ENCODE assay signal across 25 mouse cellular contexts in genomic region chr19:45276196-45276595, GRCm38 (mm10). TPM values are rescaled to one million over a fixed set of nuclear protein-coding genes. Genes with fewer than 3 reads are reported as not detected.
DNase-seq lines count a peak whose midpoint lies in the region; ATAC-seq and TF ChIP-seq lines count a peak whose summit lies in the region.
"Had no signal": no experiment of that assay in that cellular context is flagged by ENCODE, and none has a peak within 500 bp of the region (broad histone marks: within the 10 kb centered on the region; RNA-seq: fewer than 3 reads in every experiment).

No protein-coding gene starts in this region.

- DNase-seq in embryonic facial prominence, embryonic 14.5 days (ENCODE audit: low spot score) = peak; percentile 62
- DNase-seq in embryonic facial prominence, embryonic 10.5 days (ENCODE audit: low spot score) = no peak
- peak; percentile 37 for DNase-seq in kidney, postnatal 10 days
- DNase-seq in kidney, postnatal 25 days = no peak
- DNase-seq in testis, postnatal 10 days (ENCODE audit: low spot score) = peak; percentile 60
- no peak for DNase-seq in testis, postnatal 14 days (ENCODE audit: low spot score)
- no peak for DNase-seq in limb, embryonic 14.5 days (ENCODE audit: low spot score)
- DNase-seq in left cerebral cortex, postnatal 36 days (ENCODE audit: low spot score in 2 of 2) = no peak
- DNase-seq: adrenal gland, adult 8-10 months; cerebellum, adult 11 months; cerebellum, adult 8-10 months; gastrocnemius, postnatal 14 days; heart, postnatal 36 days had no signal

- intact Hi-C loops in left cerebral cortex, postnatal 36 days (cut with DNase I) = no loop called here

- H3K27me3 ChIP-seq in embryonic facial prominence, embryonic 14.5 days (replicated peaks; ENCODE audit: control insufficient read depth, insufficient read depth, low read length) = no peaks in the 10 kb centered on the region
- peaks cover 32% of the 10 kb centered on the region for H3K27me3 ChIP-seq in embryonic facial prominence, embryonic 10.5 days (replicated peaks; ENCODE audit: low read depth, poor library complexity, severe bottlenecking)
- H3K27me3 ChIP-seq in limb, embryonic 14.5 days (ENCODE audit: control insufficient read depth, insufficient read depth, low read length) = no peaks in the 10 kb centered on the region
- H3K27me3 ChIP-seq: forebrain, embryonic 15.5 days had no signal

- H3K4me1 ChIP-seq in embryonic facial prominence, embryonic 14.5 days (ENCODE audit: control insufficient read depth, insufficient read depth, low read length) = peaks cover 8% of the 10 kb centered on the region
- peaks cover 13% of the 10 kb centered on the region for H3K4me1 ChIP-seq in embryonic facial prominence, embryonic 10.5 days
- no peaks in the 10 kb centered on the region for H3K4me1 ChIP-seq in limb, embryonic 14.5 days (ENCODE audit: control insufficient read depth, insufficient read depth, low read length)
- H3K4me1 ChIP-seq: forebrain, embryonic 15.5 days; heart, embryonic 15.5 days had no signal

- TF ChIP-seq POLR2A in limb, embryonic 14.5 days (IDR thresholded peaks at IDR 0.05; ENCODE audit: borderline replicate concordance, extremely low read depth, insufficient read depth, insufficient read length) = no peak

- no peak overlapping the region for H3K27ac ChIP-seq in embryonic facial prominence, embryonic 14.5 days (replicated peaks; ENCODE audit: low read depth, low read length)
- H3K27ac ChIP-seq in embryonic facial prominence, embryonic 10.5 days (replicated peaks) = no peak overlapping the region
- H3K27ac ChIP-seq in limb, embryonic 14.5 days (replicated peaks; ENCODE audit: low read depth, low read length) = no peak overlapping the region
- H3K27ac ChIP-seq: embryonic facial prominence, embryonic 12.5 days; forebrain, embryonic 12.5 days; forebrain, embryonic 15.5 days; heart, embryonic 15.5 days; hindbrain, embryonic 14.5 days; hindbrain, postnatal 0 days had no signal

- no peak overlapping the region for H3K9ac ChIP-seq in embryonic facial prominence, embryonic 14.5 days (ENCODE audit: low read depth, low read length)
- H3K9ac ChIP-seq in limb, embryonic 14.5 days (ENCODE audit: low read depth, low read length, severe bottlenecking) = no peak overlapping the region
- H3K9ac ChIP-seq: embryonic facial prominence, embryonic 12.5 days; forebrain, embryonic 12.5 days; forebrain, embryonic 15.5 days; heart, embryonic 12.5 days; heart, embryonic 15.5 days; hindbrain, embryonic 14.5 days had no signal

- H3K4me2 ChIP-seq in embryonic facial prominence, embryonic 14.5 days (ENCODE audit: low read depth, low read length) = no peak overlapping the region
- no peak overlapping the region for H3K4me2 ChIP-seq in limb, embryonic 14.5 days (replicated peaks; ENCODE audit: low read depth, low read length, severe bottlenecking)
- H3K4me2 ChIP-seq: embryonic facial prominence, embryonic 12.5 days; forebrain, embryonic 12.5 days; forebrain, embryonic 15.5 days; heart, embryonic 12.5 days; heart, embryonic 15.5 days; hindbrain, embryonic 14.5 days had no signal

- H3K9me3 ChIP-seq in embryonic facial prominence, embryonic 14.5 days (ENCODE audit: control insufficient read depth, low read length) = no peaks in the 10 kb centered on the region
- no peaks in the 10 kb centered on the region for H3K9me3 ChIP-seq in embryonic facial prominence, embryonic 10.5 days
- no peaks in the 10 kb centered on the region for H3K9me3 ChIP-seq in limb, embryonic 14.5 days (ENCODE audit: control insufficient read depth, low read length)
- H3K9me3 ChIP-seq: embryonic facial prominence, embryonic 12.5 days; forebrain, embryonic 12.5 days; forebrain, embryonic 15.5 days; heart, embryonic 12.5 days; heart, embryonic 15.5 days had no signal

- 0 out of 2 replicates have a peak, but pooled peaks have one; percentile 50 for ATAC-seq in embryonic facial prominence, embryonic 14.5 days (ENCODE audit: low read depth)
- ATAC-seq in limb, embryonic 14.5 days (ENCODE audit: low FRiP score, low read depth) = peak; percentile 30; the same call in 1 of the 2 replicates
- ATAC-seq: CD4-positive, CD25-positive, alpha-beta regulatory T cell, adult 4 months; forebrain, embryonic 15.5 days; hindbrain, postnatal 0 days; inflammation-experienced regulatory T-cells, adult 6 months had no signal

- no peaks in the 10 kb centered on the region for H3K36me3 ChIP-seq in embryonic facial prominence, embryonic 14.5 days (ENCODE audit: control insufficient read depth, insufficient read depth, low read length)
- H3K36me3 ChIP-seq in embryonic facial prominence, embryonic 10.5 days (replicated peaks) = no peaks in the 10 kb centered on the region
- H3K36me3 ChIP-seq in limb, embryonic 14.5 days (ENCODE audit: control insufficient read depth, insufficient read depth, low read length) = no peaks in the 10 kb centered on the region
- H3K36me3 ChIP-seq: embryonic facial prominence, embryonic 12.5 days; forebrain, embryonic 12.5 days; forebrain, embryonic 15.5 days; heart, embryonic 12.5 days; heart, embryonic 15.5 days had no signal

- WGBS in embryonic facial prominence, embryonic 14.5 days = 54% methylated on average over 4 of the region's 4 CpGs
- WGBS in embryonic facial prominence, embryonic 10.5 days = 75% methylated on average over 4 of the region's 4 CpGs
- WGBS in limb, embryonic 14.5 days = 70% methylated on average over 4 of the region's 4 CpGs

- no peak overlapping the region for H3K4me3 ChIP-seq in embryonic facial prominence, embryonic 14.5 days (ENCODE audit: low read depth, low read length)
- no peak overlapping the region for H3K4me3 ChIP-seq in embryonic facial prominence, embryonic 10.5 days
- H3K4me3 ChIP-seq in limb, embryonic 14.5 days (replicated peaks; ENCODE audit: low read length) = no peak overlapping the region
- H3K4me3 ChIP-seq: embryonic facial prominence, embryonic 12.5 days; erythroblast, embryonic 14.5 days; forebrain, embryonic 12.5 days; forebrain, embryonic 15.5 days; heart, embryonic 12.5 days; heart, embryonic 15.5 days had no signal

RNA-seq across cellular contexts. Expression of gene Lbx1, which starts 40.6 kb away (rescaled TPM):
- polyA plus RNA-seq in embryonic facial prominence, embryonic 14.5 days (2014; fragmentation: Nextera tagmentation; extraction: Ambion mirVana) = 1.6 and 2.0 TPM in 2 replicates
- polyA plus RNA-seq in embryonic facial prominence, embryonic 10.5 days (2016; fragmentation: Nextera tagmentation; extraction: Ambion mirVana) = 0.22 and 0.40 TPM in 2 replicates
- polyA plus RNA-seq in limb, embryonic 14.5 days (2012; rRNA removed) = 2.7 and 3.9 TPM in 2 replicates
- polyA plus RNA-seq in limb, embryonic 14.5 days (2014; fragmentation: Nextera tagmentation; extraction: Ambion mirVana) = 1.4 and 2.2 TPM in 2 replicates
- total RNA-seq in left cerebral cortex, postnatal 36 days (2021) = not detected
- total RNA-seq: adrenal gland, adult 8-10 months; heart, postnatal 10 days; MEL had no signal
- polyA plus RNA-seq: CD4-positive, CD25-positive, alpha-beta regulatory T cell, adult 4 months; erythroblast, embryonic 14.5 days; forebrain, embryonic 12.5 days; forebrain, embryonic 15.5 days; heart, embryonic 12.5 days; heart, embryonic 15.5 days; inflammation-experienced regulatory T-cells, adult 6 months had no signal

Comparison
In these comparisons a context has a peak if more than half of its experiments do, and no peak if none do; other contexts are left out.
1. DNase-seq: peak in embryonic facial prominence, embryonic 14.5 days (single experiment), kidney, postnatal 10 days (single experiment) and testis, postnatal 10 days (single experiment); none in embryonic facial prominence, embryonic 10.5 days (single experiment), kidney, postnatal 25 days (0 of 2), testis, postnatal 14 days (single experiment), limb, embryonic 14.5 days (single experiment) and left cerebral cortex, postnatal 36 days (0 of 2).